ENCODE assay signal across 12 mouse cellular contexts in the genomic region with DNA sequence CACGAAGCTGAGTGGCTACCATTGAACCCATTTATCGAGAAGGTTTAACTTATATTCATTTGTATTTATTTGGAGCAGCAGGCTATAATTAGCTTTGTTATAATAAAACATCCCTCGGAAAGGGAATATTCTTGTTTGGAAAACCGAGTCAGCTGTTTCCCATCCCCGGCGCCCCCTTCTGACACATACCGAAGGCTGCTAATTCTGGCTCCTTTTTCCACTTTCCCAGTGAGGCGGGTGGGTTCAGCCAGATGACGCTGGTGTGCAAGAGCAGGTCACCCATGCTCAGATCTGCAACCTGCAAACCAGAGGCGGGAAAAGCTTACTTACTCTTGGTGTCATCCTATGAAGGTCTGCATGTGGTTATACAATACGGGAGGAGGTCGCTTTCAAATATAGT.
"Had no signal": no experiment of that assay in that cellular context is flagged by ENCODE, and none has a peak within 500 bp of the region (broad histone marks: within the 10 kb centered on the region; RNA-seq: fewer than 3 reads in every experiment).

No protein-coding gene starts in this region.

- H3K27me3 ChIP-seq: liver, embryonic 12.5 days; megakaryocyte, embryonic 14.5 days; midbrain, embryonic 12.5 days; stomach, embryonic 15.5 days had no signal

- DNase-seq: kidney, adult 18-20 months; kidney, postnatal 10 days; kidney, postnatal 4 days; right cerebral cortex, postnatal 14 days; thymus, postnatal 14 days had no signal

- H3K9ac ChIP-seq: liver, embryonic 12.5 days; midbrain, embryonic 12.5 days; stomach, embryonic 15.5 days had no signal

- H3K4me3 ChIP-seq: left cerebral cortex, adult 2 months; limb, embryonic 10.5 days; liver, embryonic 12.5 days; megakaryocyte, embryonic 14.5 days; midbrain, embryonic 12.5 days; stomach, embryonic 15.5 days had no signal

- H3K27ac ChIP-seq: left cerebral cortex, adult 2 months; limb, embryonic 10.5 days; liver, embryonic 12.5 days; macrophage; midbrain, embryonic 12.5 days; stomach, embryonic 15.5 days had no signal

- H3K9me3 ChIP-seq: limb, embryonic 10.5 days; liver, embryonic 12.5 days; midbrain, embryonic 12.5 days; stomach, embryonic 15.5 days had no signal

- ATAC-seq: liver, embryonic 12.5 days had no signal

- H3K4me1 ChIP-seq: limb, embryonic 10.5 days; liver, embryonic 12.5 days; midbrain, embryonic 12.5 days; stomach, embryonic 15.5 days had no signal
